9 mouse cellular contexts compared by ENCODE assay signal in the genomic region with DNA sequence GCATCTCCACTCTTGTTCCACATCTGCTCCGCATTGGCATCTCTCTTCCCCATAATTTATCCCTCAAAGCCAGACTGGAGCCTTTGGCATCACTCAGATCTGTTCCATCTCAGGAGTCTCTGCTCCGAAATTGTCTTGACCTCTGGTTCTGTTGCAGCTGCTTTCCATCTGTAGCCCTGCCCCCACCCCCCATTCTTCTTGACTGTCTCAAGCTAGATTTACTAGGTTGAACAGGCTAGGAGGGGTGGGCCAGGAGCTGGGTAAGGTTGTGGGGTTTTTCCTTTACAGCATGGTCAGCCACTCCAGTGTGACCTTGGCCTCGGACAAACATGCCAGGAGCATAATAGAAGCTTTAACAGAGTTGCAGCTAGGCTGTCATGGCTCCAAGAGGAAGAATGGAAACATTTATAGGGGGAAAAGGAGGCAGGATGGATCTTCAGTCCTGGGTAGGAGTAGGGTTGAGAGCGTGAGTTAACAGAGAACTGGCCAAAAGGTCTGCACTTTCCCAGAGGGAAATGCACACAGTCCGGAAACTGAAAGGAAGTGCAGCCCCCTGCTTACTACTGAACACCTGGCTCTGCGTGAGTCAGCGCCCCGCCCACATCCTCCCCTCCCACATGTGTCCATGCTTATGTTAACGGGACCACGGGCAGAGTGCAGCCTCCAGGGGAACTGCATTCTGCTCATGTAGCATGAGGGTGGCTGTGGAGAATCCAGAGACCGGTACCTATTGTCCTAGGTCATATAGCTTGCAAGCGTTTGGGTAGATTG. TPM values are rescaled to one million over a fixed set of nuclear protein-coding genes. Genes with fewer than 3 reads are reported as not detected.
DNase-seq lines count a peak whose midpoint lies in the region; ATAC-seq and TF ChIP-seq lines count a peak whose summit lies in the region.
"Had no signal": no experiment of that assay in that cellular context is flagged by ENCODE, and none has a peak within 500 bp of the region (broad histone marks: within the 10 kb centered on the region; RNA-seq: fewer than 3 reads in every experiment).

No protein-coding gene starts in this region.

- no peaks in the 10 kb centered on the region for H3K4me1 ChIP-seq in lung, postnatal 0 days (ENCODE audit: insufficient read depth, low read depth, low read length)
- peaks cover 14% of the 10 kb centered on the region for H3K4me1 ChIP-seq in intestine, embryonic 16.5 days (ENCODE audit: control insufficient read depth, insufficient read depth, low read length)

- H3K4me2 ChIP-seq in lung, postnatal 0 days (replicated peaks; ENCODE audit: low read depth, low read length), result peak overlapping the region; percentile 4; the same call in 1 of the 2 replicates
- H3K4me2 ChIP-seq in intestine, embryonic 16.5 days (ENCODE audit: low read depth, low read length), result peak overlapping the region; percentile 18; the same call in 1 of the 2 replicates
- H3K4me2 ChIP-seq: neural tube, embryonic 13.5 days had no signal

- WGBS in lung, postnatal 0 days, result 25% methylated on average over 12 of the region's 12 CpGs
- 28% methylated on average over 12 of the region's 12 CpGs for WGBS in intestine, embryonic 16.5 days

- TF ChIP-seq EP300 in lung, postnatal 0 days (IDR thresholded peaks at IDR 0.05), result no peak

- no peak overlapping the region for H3K9ac ChIP-seq in lung, postnatal 0 days (replicated peaks; ENCODE audit: low read depth)
- no peak overlapping the region for H3K9ac ChIP-seq in intestine, embryonic 16.5 days (ENCODE audit: low read depth, low read length)
- H3K9ac ChIP-seq: neural tube, embryonic 13.5 days had no signal

- peak; percentile 10 for DNase-seq in adrenal gland, adult 2 months
- no peak for DNase-seq in adrenal gland, adult 18-20 months (ENCODE audit: low spot score in 2 of 2)
- DNase-seq in lung, postnatal 0 days (ENCODE audit: low spot score), result no peak
- no peak for DNase-seq in lung, adult 18-20 months
- peak; percentile 71 to 78 for DNase-seq in thymus, postnatal 10 days (ENCODE audit: low spot score in 2 of 2)
- no peak for DNase-seq in right cerebral cortex, postnatal 14 days

- H3K27ac ChIP-seq in lung, postnatal 0 days (ENCODE audit: low read length), result no peak overlapping the region
- H3K27ac ChIP-seq in intestine, embryonic 16.5 days (ENCODE audit: low read length), result peak overlapping the region; percentile 54
- H3K27ac ChIP-seq: neural tube, embryonic 13.5 days had no signal

- TF ChIP-seq CTCF in lung, postnatal 0 days (IDR thresholded peaks at IDR 0.05), result no peak

- peak; percentile 56; the same call in 1 of the 2 replicates for ATAC-seq in lung, postnatal 0 days
- ATAC-seq in intestine, embryonic 16.5 days, result peak; percentile 69
- ATAC-seq in megakaryocyte, adult 5-6 weeks (ENCODE audit: poor library complexity, severe bottlenecking), result no peak

- no peaks in the 10 kb centered on the region for H3K27me3 ChIP-seq in lung, postnatal 0 days (replicated peaks; ENCODE audit: insufficient read depth, low read length)
- H3K27me3 ChIP-seq in intestine, embryonic 16.5 days (replicated peaks; ENCODE audit: control insufficient read depth, insufficient read depth, low read length), result no peaks in the 10 kb centered on the region
- H3K27me3 ChIP-seq: neural tube, embryonic 13.5 days had no signal

- H3K9me3 ChIP-seq in lung, postnatal 0 days (ENCODE audit: low read length), result no peaks in the 10 kb centered on the region
- no peaks in the 10 kb centered on the region for H3K9me3 ChIP-seq in intestine, embryonic 16.5 days (ENCODE audit: control insufficient read depth, low read length)
- H3K9me3 ChIP-seq: neural tube, embryonic 13.5 days had no signal

- H3K36me3 ChIP-seq in lung, postnatal 0 days (ENCODE audit: insufficient read depth, low read length), result no peaks in the 10 kb centered on the region
- H3K36me3 ChIP-seq in intestine, embryonic 16.5 days (ENCODE audit: control insufficient read depth, insufficient read depth, low read length), result no peaks in the 10 kb centered on the region
- H3K36me3 ChIP-seq: neural tube, embryonic 13.5 days had no signal

- H3K4me3 ChIP-seq in lung, postnatal 0 days (ENCODE audit: low read depth, low read length), result no peak overlapping the region
- H3K4me3 ChIP-seq in intestine, embryonic 16.5 days (ENCODE audit: low read length), result no peak overlapping the region
- H3K4me3 ChIP-seq: neural tube, embryonic 13.5 days had no signal

RNA-seq across cellular contexts. Expression of gene Sh3gl3, which starts 30.6 kb away (rescaled TPM):
- total RNA-seq in adrenal gland, adult 2 months (2021), result 1 to 10 TPM; 5.8 to 7.9 TPM
- 0.49 and 0.70 TPM in 2 replicates for polyA plus RNA-seq in adrenal gland, adult 2 months (2012; rRNA removed)
- 1 to 10 TPM; 6.2 to 6.5 TPM for total RNA-seq in adrenal gland, adult 18-20 months (2021)
- 2.5 and 2.6 TPM in 2 replicates for polyA plus RNA-seq in lung, postnatal 0 days (2015; fragmentation: Nextera tagmentation; extraction: Ambion mirVana)
- 7.9 and 8.7 TPM in 2 replicates for polyA plus RNA-seq in intestine, embryonic 16.5 days (2015; fragmentation: Nextera tagmentation; extraction: Ambion mirVana)
- total RNA-seq in megakaryocyte, adult 5-6 weeks (2015), result 0.49 TPM in 1 of 2 replicates, not detected in the other
- total RNA-seq in megakaryocyte, adult 5-6 weeks (2017), result not detected in 2 replicates

Comparison
In these comparisons a context has a peak if more than half of its experiments do, and no peak if none do; other contexts are left out.
1. DNase-seq: peak in adrenal gland, adult 2 months (single experiment) and thymus, postnatal 10 days (2 of 2); none in adrenal gland, adult 18-20 months (0 of 2), lung, postnatal 0 days (single experiment), lung, adult 18-20 months (0 of 2) and right cerebral cortex, postnatal 14 days (single experiment).
2. RNA of gene Sh3gl3, which starts 30.6 kb away (total RNA-seq): 5.8 to 7.9 TPM in adrenal gland, adult 2 months and 6.2 to 6.5 TPM in adrenal gland, adult 18-20 months; 0.49 TPM in megakaryocyte, adult 5-6 weeks; every median in the first group is over 4 times any median in the second.